Mouse (Mus musculus): ENCODE measurements around the gene Ccdc96. TPM values are rescaled to one million over a fixed set of nuclear protein-coding genes. Genes with fewer than 3 reads are reported as not detected.

Ccdc96 gene
- polyA plus RNA-seq, 1 experiment from 2014 or later = 0.06 TPM

DNA sequence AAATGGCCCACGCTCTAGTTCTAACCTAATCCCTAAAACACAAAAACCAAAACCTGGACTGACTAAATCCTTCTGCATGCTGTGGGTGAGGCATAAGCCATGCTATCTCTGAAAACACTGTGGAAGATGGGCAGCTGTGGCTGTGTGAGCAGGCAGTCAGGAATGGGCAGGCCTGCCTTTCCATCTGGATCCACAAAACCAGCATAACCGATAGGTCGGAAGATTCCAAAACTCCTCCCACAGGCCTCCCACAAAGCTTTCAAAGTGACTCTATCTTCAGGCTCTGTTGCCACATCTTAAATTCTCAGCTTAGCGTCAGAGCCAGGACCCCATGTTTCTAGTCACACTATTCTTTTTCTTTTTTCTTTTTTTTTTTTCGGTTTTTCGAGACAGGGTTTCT lies 9.5 kb downstream of the Ccdc96 start:
- WGBS (ENCODE audit: insufficient replicate concordance) = 90% methylated on average over 6 of the region's 6 CpGs
- no peak overlapping the region for H3K4me3 ChIP-seq (ENCODE audit: low read depth, low read length)
- no peaks in the 10 kb centered on the region for H3K27me3 ChIP-seq (ENCODE audit: insufficient read depth, low read length)
- DNase-seq (no peak), ATAC-seq (no peak)
- no peak overlapping the region for H3K9ac ChIP-seq (replicated peaks)
- no peak overlapping the region for H3K4me2 ChIP-seq (ENCODE audit: low read depth, low read length)
- TF ChIP-seq CTCF (IDR thresholded peaks at IDR 0.05; ENCODE audit: low read depth) (no peak), EP300 (IDR thresholded peaks at IDR 0.05; ENCODE audit: low read depth) (no peak)
- H3K9me3 ChIP-seq (ENCODE audit: low read length) = no peaks in the 10 kb centered on the region
- no peaks in the 10 kb centered on the region for H3K4me1 ChIP-seq (ENCODE audit: insufficient read depth)
- peaks cover 28% of the 10 kb centered on the region for H3K36me3 ChIP-seq (replicated peaks; ENCODE audit: insufficient read depth, low read length)
- H3K27ac ChIP-seq (ENCODE audit: low read depth) = no peak overlapping the region

DNA sequence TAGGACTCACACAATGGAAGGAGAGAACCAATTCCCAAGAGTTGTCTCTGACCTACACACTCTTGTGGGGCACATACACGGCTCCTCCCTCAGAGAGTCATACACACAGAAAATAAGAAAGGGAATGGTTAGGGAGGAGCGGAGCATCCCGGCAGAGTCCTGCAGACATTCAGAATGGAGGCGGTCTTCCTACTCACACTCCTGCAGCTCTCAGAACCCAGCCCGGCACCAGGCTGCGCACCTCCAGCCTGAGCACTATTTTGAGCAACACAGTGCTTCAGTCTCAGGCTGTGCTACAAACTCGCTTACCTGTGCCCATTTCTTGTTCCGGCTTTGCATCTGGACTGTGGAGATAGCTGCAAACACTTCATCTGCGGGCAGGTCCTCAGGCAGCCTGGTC lies 10.3 kb downstream of the Ccdc96 start:
- no peak for TF ChIP-seq EP300 (IDR thresholded peaks at IDR 0.05; ENCODE audit: low read depth)
- TF ChIP-seq CTCF (IDR thresholded peaks at IDR 0.05; ENCODE audit: low read depth) = no peak
- Histone ChIP-seq H3K9me3 (ENCODE audit: low read length) (no peaks in the 10 kb centered on the region), H3K36me3 (replicated peaks; ENCODE audit: insufficient read depth, low read length) (peaks cover 31% of the 10 kb centered on the region), H3K4me3 (ENCODE audit: low read depth, low read length) (no peak overlapping the region), H3K4me1 (ENCODE audit: insufficient read depth) (no peaks in the 10 kb centered on the region), H3K4me2 (ENCODE audit: low read depth, low read length) (no peak overlapping the region), H3K27ac (ENCODE audit: low read depth) (no peak overlapping the region), H3K9ac (replicated peaks) (no peak overlapping the region), H3K27me3 (ENCODE audit: insufficient read depth, low read length) (no peaks in the 10 kb centered on the region)
- ATAC-seq (no peak), DNase-seq (no peak)
- 93% methylated on average over 9 of the region's 9 CpGs for WGBS (ENCODE audit: insufficient replicate concordance)

- Histone ChIP-seq H3K27me3 (ENCODE audit: insufficient read depth, low read length) (no peaks in the 10 kb centered on the region), H3K4me1 (ENCODE audit: insufficient read depth) (no peaks in the 10 kb centered on the region), H3K27ac (ENCODE audit: low read depth) (no peak overlapping the region), H3K36me3 (replicated peaks; ENCODE audit: insufficient read depth, low read length) (peaks cover 40% of the 10 kb centered on the region), H3K9me3 (ENCODE audit: low read length) (no peaks in the 10 kb centered on the region), H3K9ac (replicated peaks) (no peak overlapping the region), H3K4me3 (ENCODE audit: low read depth, low read length) (no peak overlapping the region), H3K4me2 (ENCODE audit: low read depth, low read length) (no peak overlapping the region)
- TF ChIP-seq CTCF (IDR thresholded peaks at IDR 0.05; ENCODE audit: low read depth) (no peak), EP300 (IDR thresholded peaks at IDR 0.05; ENCODE audit: low read depth) (no peak)
- WGBS (ENCODE audit: insufficient replicate concordance) = 90% methylated on average over 7 of the region's 7 CpGs
- DNase-seq = no peak
- no peak for ATAC-seq
These were observed 20.8 kb downstream of the Ccdc96 start for GRCm38 (mm10) chr5:36505235-36505634.

DNA sequence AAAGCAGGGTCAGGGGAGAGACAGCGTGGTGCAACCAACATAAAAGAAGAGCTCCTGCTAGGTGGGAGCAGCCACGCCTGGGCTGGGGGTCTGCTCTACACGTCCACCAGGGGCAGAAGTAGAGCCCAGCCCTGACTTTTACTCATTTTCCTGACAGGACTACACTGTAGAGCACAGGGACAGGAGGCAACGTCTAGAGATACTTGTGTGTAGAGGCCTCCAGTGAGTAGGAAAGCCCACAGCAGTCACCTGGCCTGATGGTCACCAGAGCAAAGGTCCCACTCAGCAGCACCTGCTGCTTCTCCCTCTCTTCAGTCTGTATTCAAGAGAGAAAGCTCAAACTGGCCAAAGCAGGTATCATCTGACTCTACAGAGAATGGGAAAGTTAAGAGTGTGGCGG lies 21.3 kb downstream of the Ccdc96 start:
- Histone ChIP-seq H3K9ac (replicated peaks) (no peak overlapping the region), H3K27ac (ENCODE audit: low read depth) (no peak overlapping the region), H3K36me3 (replicated peaks; ENCODE audit: insufficient read depth, low read length) (peaks cover 40% of the 10 kb centered on the region), H3K27me3 (ENCODE audit: insufficient read depth, low read length) (no peaks in the 10 kb centered on the region), H3K4me2 (ENCODE audit: low read depth, low read length) (no peak overlapping the region), H3K9me3 (ENCODE audit: low read length) (no peaks in the 10 kb centered on the region), H3K4me1 (ENCODE audit: insufficient read depth) (no peaks in the 10 kb centered on the region), H3K4me3 (ENCODE audit: low read depth, low read length) (no peak overlapping the region)
- ATAC-seq = no peak
- TF ChIP-seq CTCF (IDR thresholded peaks at IDR 0.05; ENCODE audit: low read depth) (no peak), EP300 (IDR thresholded peaks at IDR 0.05; ENCODE audit: low read depth) (no peak)
- WGBS (ENCODE audit: insufficient replicate concordance) = 74% methylated on average over 5 of the region's 5 CpGs
- no peak for DNase-seq

- Histone ChIP-seq H3K4me3 (ENCODE audit: low read depth, low read length) (no peak overlapping the region), H3K4me2 (ENCODE audit: low read depth, low read length) (no peak overlapping the region), H3K36me3 (replicated peaks; ENCODE audit: insufficient read depth, low read length) (peaks cover 39% of the 10 kb centered on the region), H3K27ac (ENCODE audit: low read depth) (no peak overlapping the region), H3K4me1 (ENCODE audit: insufficient read depth) (no peaks in the 10 kb centered on the region), H3K9me3 (ENCODE audit: low read length) (no peaks in the 10 kb centered on the region), H3K27me3 (ENCODE audit: insufficient read depth, low read length) (no peaks in the 10 kb centered on the region), H3K9ac (replicated peaks) (no peak overlapping the region)
- TF ChIP-seq CTCF (IDR thresholded peaks at IDR 0.05; ENCODE audit: low read depth) = no peak
- no peak for TF ChIP-seq EP300 (IDR thresholded peaks at IDR 0.05; ENCODE audit: low read depth)
- ATAC-seq (no peak), DNase-seq (no peak)
- 86% methylated on average over 10 of the region's 10 CpGs for WGBS (ENCODE audit: insufficient replicate concordance)
These were observed 24.0 kb downstream of the Ccdc96 start for GRCm38 (mm10) chr5:36508351-36508750.

GRCm38 (mm10) chr5:36510956-36511355 lies 26.6 kb downstream of the Ccdc96 start:
- H3K4me2 ChIP-seq (ENCODE audit: low read depth, low read length) = no peak overlapping the region
- WGBS (ENCODE audit: insufficient replicate concordance) = 92% methylated on average over 2 of the region's 2 CpGs
- H3K4me3 ChIP-seq (ENCODE audit: low read depth, low read length) = no peak overlapping the region
- peaks cover 36% of the 10 kb centered on the region for H3K36me3 ChIP-seq (replicated peaks; ENCODE audit: insufficient read depth, low read length)
- DNase-seq = no peak
- no peaks in the 10 kb centered on the region for H3K27me3 ChIP-seq (ENCODE audit: insufficient read depth, low read length)
- no peak overlapping the region for H3K9ac ChIP-seq (replicated peaks)
- TF ChIP-seq EP300 (IDR thresholded peaks at IDR 0.05; ENCODE audit: low read depth) (no peak), CTCF (IDR thresholded peaks at IDR 0.05; ENCODE audit: low read depth) (no peak)
- H3K4me1 ChIP-seq (ENCODE audit: insufficient read depth) = no peaks in the 10 kb centered on the region
- H3K9me3 ChIP-seq (ENCODE audit: low read length) = no peaks in the 10 kb centered on the region
- ATAC-seq = no peak
- H3K27ac ChIP-seq (ENCODE audit: low read depth) = no peak overlapping the region

- Histone ChIP-seq H3K4me2 (ENCODE audit: low read depth, low read length) (no peak overlapping the region), H3K27me3 (ENCODE audit: insufficient read depth, low read length) (no peaks in the 10 kb centered on the region), H3K27ac (ENCODE audit: low read depth) (no peak overlapping the region), H3K36me3 (replicated peaks; ENCODE audit: insufficient read depth, low read length) (peaks cover 38% of the 10 kb centered on the region), H3K4me1 (ENCODE audit: insufficient read depth) (no peaks in the 10 kb centered on the region), H3K4me3 (ENCODE audit: low read depth, low read length) (no peak overlapping the region), H3K9me3 (ENCODE audit: low read length) (no peaks in the 10 kb centered on the region), H3K9ac (replicated peaks) (no peak overlapping the region)
- WGBS (ENCODE audit: insufficient replicate concordance) = 67% methylated on average over 1 of the region's 1 CpGs
- no peak for TF ChIP-seq EP300 (IDR thresholded peaks at IDR 0.05; ENCODE audit: low read depth)
- no peak for TF ChIP-seq CTCF (IDR thresholded peaks at IDR 0.05; ENCODE audit: low read depth)
- no peak for ATAC-seq
- DNase-seq = no peak
These were observed 30.7 kb downstream of the Ccdc96 start for GRCm38 (mm10) chr5:36515126-36515525.
